Mouse (Mus musculus): Measurements from ENCODE around the gene Il1rn. TPM values are rescaled to one million over a fixed set of nuclear protein-coding genes. Genes with fewer than 3 reads are reported as not detected.

Gene Il1rn
- polyA plus RNA-seq, 1 experiment from 2014 or later: 1.6 TPM

- no peak overlapping the region for H3K9ac ChIP-seq (ENCODE audit: low read length)
- H3K27me3 ChIP-seq (ENCODE audit: control insufficient read depth, insufficient read depth, low read length): no peaks in the 10 kb centered on the region
- no peak overlapping the region for H3K4me3 ChIP-seq (ENCODE audit: low read depth, low read length)
- 83% methylated on average over 14 of the region's 14 CpGs for WGBS
- DNase-seq (ENCODE audit: low spot score) (no peak), ATAC-seq (ENCODE audit: insufficient number of reproducible peaks, low FRiP score, low TSS enrichment, low read depth) (no peak)
- H3K4me1 ChIP-seq (ENCODE audit: control insufficient read depth, insufficient read depth, low read length): no peaks in the 10 kb centered on the region
- H3K36me3 ChIP-seq (ENCODE audit: control insufficient read depth, insufficient read depth, low read length): no peaks in the 10 kb centered on the region
- no peaks in the 10 kb centered on the region for H3K9me3 ChIP-seq (ENCODE audit: control insufficient read depth, low read length)
- H3K4me2 ChIP-seq (ENCODE audit: low read depth, severe bottlenecking): no peak overlapping the region
- H3K27ac ChIP-seq (replicated peaks; ENCODE audit: low read depth, low read length): no peak overlapping the region
Measured at GRCm38 (mm10) chr2:24385111-24385961, 48.7 kb downstream of the Il1rn start.

- H3K36me3 ChIP-seq (ENCODE audit: control insufficient read depth, insufficient read depth, low read length): no peaks in the 10 kb centered on the region
- H3K27me3 ChIP-seq (ENCODE audit: control insufficient read depth, insufficient read depth, low read length): no peaks in the 10 kb centered on the region
- no peak for DNase-seq (ENCODE audit: low spot score)
- ATAC-seq (ENCODE audit: insufficient number of reproducible peaks, low FRiP score, low TSS enrichment, low read depth): no peak
- H3K4me2 ChIP-seq (ENCODE audit: low read depth, severe bottlenecking): no peak overlapping the region
- WGBS: 89% methylated on average over 21 of the region's 21 CpGs
- H3K9me3 ChIP-seq (ENCODE audit: control insufficient read depth, low read length): no peaks in the 10 kb centered on the region
- no peaks in the 10 kb centered on the region for H3K4me1 ChIP-seq (ENCODE audit: control insufficient read depth, insufficient read depth, low read length)
- no peak overlapping the region for H3K27ac ChIP-seq (replicated peaks; ENCODE audit: low read depth, low read length)
- no peak overlapping the region for H3K4me3 ChIP-seq (ENCODE audit: low read depth, low read length)
- no peak overlapping the region for H3K9ac ChIP-seq (ENCODE audit: low read length)
Measured at GRCm38 (mm10) chr2:24386158-24386963, 49.7 kb downstream of the Il1rn start.

- whole genome bisulfite sequencing: 84% methylated on average over 2 of the region's 2 CpGs
- Histone ChIP-seq H3K4me1 (ENCODE audit: control insufficient read depth, insufficient read depth, low read length) (no peaks in the 10 kb centered on the region), H3K27ac (replicated peaks; ENCODE audit: low read depth, low read length) (no peak overlapping the region), H3K27me3 (ENCODE audit: control insufficient read depth, insufficient read depth, low read length) (no peaks in the 10 kb centered on the region), H3K9me3 (ENCODE audit: control insufficient read depth, low read length) (no peaks in the 10 kb centered on the region), H3K4me2 (ENCODE audit: low read depth, severe bottlenecking) (no peak overlapping the region), H3K36me3 (ENCODE audit: control insufficient read depth, insufficient read depth, low read length) (no peaks in the 10 kb centered on the region), H3K9ac (ENCODE audit: low read length) (no peak overlapping the region), H3K4me3 (ENCODE audit: low read depth, low read length) (no peak overlapping the region)
- DNase-seq (ENCODE audit: low spot score) (no peak), ATAC-seq (ENCODE audit: insufficient number of reproducible peaks, low FRiP score, low TSS enrichment, low read depth) (no peak)
Measured at GRCm38 (mm10) chr2:24386964-24387320, 50.3 kb downstream of the Il1rn start.

GRCm38 (mm10) chr2:24387361-24388283 lies 51.0 kb downstream of the Il1rn start:
- DNase-seq (ENCODE audit: low spot score): no peak
- Histone ChIP-seq H3K9ac (ENCODE audit: low read length) (no peak overlapping the region), H3K27ac (replicated peaks; ENCODE audit: low read depth, low read length) (no peak overlapping the region), H3K4me3 (ENCODE audit: low read depth, low read length) (no peak overlapping the region), H3K27me3 (ENCODE audit: control insufficient read depth, insufficient read depth, low read length) (no peaks in the 10 kb centered on the region), H3K4me2 (ENCODE audit: low read depth, severe bottlenecking) (no peak overlapping the region), H3K9me3 (ENCODE audit: control insufficient read depth, low read length) (no peaks in the 10 kb centered on the region), H3K36me3 (ENCODE audit: control insufficient read depth, insufficient read depth, low read length) (no peaks in the 10 kb centered on the region), H3K4me1 (ENCODE audit: control insufficient read depth, insufficient read depth, low read length) (no peaks in the 10 kb centered on the region)
- WGBS: 88% methylated on average over 4 of the region's 4 CpGs
- no peak for ATAC-seq (ENCODE audit: insufficient number of reproducible peaks, low FRiP score, low TSS enrichment, low read depth)

- Histone ChIP-seq H3K27ac (replicated peaks; ENCODE audit: low read depth, low read length) (no peak overlapping the region), H3K27me3 (ENCODE audit: control insufficient read depth, insufficient read depth, low read length) (no peaks in the 10 kb centered on the region), H3K4me2 (ENCODE audit: low read depth, severe bottlenecking) (no peak overlapping the region), H3K9ac (ENCODE audit: low read length) (no peak overlapping the region), H3K4me3 (ENCODE audit: low read depth, low read length) (no peak overlapping the region), H3K4me1 (ENCODE audit: control insufficient read depth, insufficient read depth, low read length) (no peaks in the 10 kb centered on the region), H3K9me3 (ENCODE audit: control insufficient read depth, low read length) (no peaks in the 10 kb centered on the region), H3K36me3 (ENCODE audit: control insufficient read depth, insufficient read depth, low read length) (no peaks in the 10 kb centered on the region)
- ATAC-seq (ENCODE audit: insufficient number of reproducible peaks, low FRiP score, low TSS enrichment, low read depth): no peak
- no peak for DNase-seq (ENCODE audit: low spot score)
- 94% methylated on average over 2 of the region's 2 CpGs for WGBS
Measured at GRCm38 (mm10) chr2:24393251-24393650, 56.6 kb downstream of the Il1rn start.

GRCm38 (mm10) chr2:24397115-24397514 lies 60.5 kb downstream of the Il1rn start:
- H3K27ac ChIP-seq (replicated peaks; ENCODE audit: low read depth, low read length): no peak overlapping the region
- DNase-seq (ENCODE audit: low spot score) (no peak), ATAC-seq (ENCODE audit: insufficient number of reproducible peaks, low FRiP score, low TSS enrichment, low read depth) (no peak)
- no peak overlapping the region for H3K4me2 ChIP-seq (ENCODE audit: low read depth, severe bottlenecking)
- H3K4me1 ChIP-seq (ENCODE audit: control insufficient read depth, insufficient read depth, low read length): no peaks in the 10 kb centered on the region
- H3K27me3 ChIP-seq (ENCODE audit: control insufficient read depth, insufficient read depth, low read length): no peaks in the 10 kb centered on the region
- 15% methylated on average over 2 of the region's 2 CpGs for WGBS
- no peaks in the 10 kb centered on the region for H3K9me3 ChIP-seq (ENCODE audit: control insufficient read depth, low read length)
- no peaks in the 10 kb centered on the region for H3K36me3 ChIP-seq (ENCODE audit: control insufficient read depth, insufficient read depth, low read length)
- no peak overlapping the region for H3K9ac ChIP-seq (ENCODE audit: low read length)
- H3K4me3 ChIP-seq (ENCODE audit: low read depth, low read length): no peak overlapping the region

GRCm38 (mm10) chr2:24400711-24401110 lies 64.1 kb downstream of the Il1rn start:
- DNase-seq (ENCODE audit: low spot score): no peak
- 92% methylated on average over 3 of the region's 3 CpGs for WGBS
- no peak for ATAC-seq (ENCODE audit: insufficient number of reproducible peaks, low FRiP score, low TSS enrichment, low read depth)

More at GRCm38 (mm10) chr2:24400711-24401110, 64.1 kb downstream of the Il1rn start:
- H3K27me3 ChIP-seq (ENCODE audit: control insufficient read depth, insufficient read depth, low read length): no peaks in the 10 kb centered on the region
- H3K9me3 ChIP-seq (ENCODE audit: control insufficient read depth, low read length): no peaks in the 10 kb centered on the region
- H3K4me2 ChIP-seq (ENCODE audit: low read depth, severe bottlenecking): no peak overlapping the region
- no peak overlapping the region for H3K4me3 ChIP-seq (ENCODE audit: low read depth, low read length)
- H3K36me3 ChIP-seq (ENCODE audit: control insufficient read depth, insufficient read depth, low read length): no peaks in the 10 kb centered on the region
- H3K9ac ChIP-seq (ENCODE audit: low read length): no peak overlapping the region
- no peak overlapping the region for H3K27ac ChIP-seq (replicated peaks; ENCODE audit: low read depth, low read length)
- no peaks in the 10 kb centered on the region for H3K4me1 ChIP-seq (ENCODE audit: control insufficient read depth, insufficient read depth, low read length)
